Mouse (Mus musculus) Muller cell, postnatal 12 days (primary cell): Measurements from ENCODE around the gene Ap1s2.
A peak's percentile ranks its signal among the peaks of the same experiment; 100 is the strongest.

Experiments used
- DNase-seq: peaks from one replicate; pipeline ENCODE4 v3.0.0-alpha.2; 2015; ENCODE audit errors: inconsistent ontology term

Ap1s2 gene

GRCm38 (mm10) chrX:163908337-163909250 is at the start of gene Ap1s2:
Ap1s2 (plus strand) TSS chrX:163909017.
- DNase-seq, result peak; percentile 96

DNA sequence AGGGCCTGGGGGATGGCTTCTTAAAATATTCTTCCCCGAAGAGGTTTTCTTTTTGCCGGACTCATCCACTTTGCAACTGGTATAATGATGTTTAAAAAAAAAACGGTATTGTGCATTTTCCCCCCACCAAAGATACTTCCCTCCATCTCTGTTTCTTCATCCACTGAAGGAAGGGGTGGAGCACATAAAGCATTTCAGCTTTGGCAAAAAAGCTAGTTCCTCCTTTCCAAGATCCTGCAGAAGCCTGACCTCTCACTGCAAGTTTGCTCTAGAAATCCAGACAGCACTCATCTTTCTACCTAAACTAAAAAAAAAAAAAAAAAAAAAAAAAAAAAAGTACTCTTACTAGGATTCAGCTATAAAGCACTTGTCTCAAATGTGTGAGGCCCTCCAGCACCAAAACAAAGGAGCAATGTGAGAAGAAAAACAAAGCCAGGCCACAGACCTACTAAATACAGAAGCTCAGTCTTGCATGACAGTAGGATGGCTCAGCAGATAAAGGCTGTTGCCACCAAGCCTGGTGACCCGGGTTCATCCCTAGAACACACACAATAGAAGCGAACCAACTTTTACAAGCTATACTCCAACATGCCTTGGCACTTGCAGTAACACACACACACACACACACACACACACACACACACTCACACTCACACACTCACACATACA is 41.0 kb upstream of the Ap1s2 start:
- DNase-seq, result no peak

- DNase-seq, result no peak
Observed at GRCm38 (mm10) chrX:163868659-163869278, 40.0 kb upstream of the Ap1s2 start.

DNA sequence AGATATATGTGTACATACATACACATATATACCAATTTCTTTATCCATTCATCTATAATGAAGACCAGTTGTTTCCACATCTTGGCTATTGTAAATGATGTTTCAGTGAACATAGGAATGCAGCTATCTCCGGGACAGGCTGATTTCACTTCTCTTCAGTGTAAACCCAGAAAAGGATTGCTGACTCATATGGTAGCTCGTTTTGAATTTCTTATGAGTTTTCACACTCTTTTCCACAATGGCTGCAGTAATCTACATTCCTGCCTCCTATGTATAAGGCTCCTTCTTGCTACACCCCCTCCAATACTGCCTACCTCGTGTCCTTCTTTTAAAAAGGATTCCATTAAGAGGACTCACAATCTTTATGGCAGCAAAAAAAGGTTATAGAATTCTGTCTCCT is 32.9 kb upstream of the Ap1s2 start:
- DNase-seq, result no peak

DNA sequence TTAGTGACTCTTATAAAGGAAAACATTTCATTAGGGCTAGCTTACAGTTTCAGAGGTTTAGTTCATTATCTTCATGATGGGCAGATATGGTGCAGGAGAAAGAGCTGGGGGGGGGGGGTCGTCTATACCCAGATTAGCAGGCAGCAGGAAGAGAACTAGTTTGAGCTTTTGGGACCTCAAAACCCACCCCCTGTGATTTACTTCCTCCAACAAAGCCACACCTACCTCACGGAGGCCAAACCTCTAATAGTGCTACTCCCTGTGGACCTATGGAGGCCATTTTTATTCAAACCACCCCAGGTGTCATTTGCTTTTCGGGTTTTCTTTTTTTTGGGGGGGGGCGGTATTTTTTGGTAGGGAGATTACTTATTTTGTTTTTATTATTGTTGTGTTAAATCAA is 32.2 kb upstream of the Ap1s2 start:
- DNase-seq, result no peak

GRCm38 (mm10) chrX:163879039-163879438 is 29.8 kb upstream of the Ap1s2 start:
- no peak for DNase-seq

DNA sequence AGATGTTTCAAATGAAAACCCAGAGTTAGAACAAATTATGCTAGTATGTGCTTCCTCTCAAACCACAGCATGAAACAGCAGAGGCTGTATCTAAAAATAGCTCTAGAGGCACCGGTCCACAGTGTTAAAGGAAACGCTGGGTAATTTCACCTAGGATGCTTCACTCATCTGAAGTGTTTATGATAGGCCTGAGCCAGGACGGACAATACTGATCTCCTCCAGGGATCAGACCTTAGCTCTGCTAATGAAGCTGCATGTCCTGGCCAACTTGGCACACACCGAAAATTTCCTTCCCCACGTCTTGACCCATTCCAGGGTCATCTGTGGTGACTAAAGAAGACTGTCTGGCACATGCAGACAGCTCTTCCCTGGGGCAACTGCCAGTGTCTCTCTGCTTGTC is 29.4 kb upstream of the Ap1s2 start:
- peak; percentile 41 for DNase-seq

- peak; percentile 90 for DNase-seq
Observed at GRCm38 (mm10) chrX:163885539-163885981, 23.3 kb upstream of the Ap1s2 start.

GRCm38 (mm10) chrX:163897354-163897753 is 11.5 kb upstream of the Ap1s2 start:
- no peak for DNase-seq

DNA sequence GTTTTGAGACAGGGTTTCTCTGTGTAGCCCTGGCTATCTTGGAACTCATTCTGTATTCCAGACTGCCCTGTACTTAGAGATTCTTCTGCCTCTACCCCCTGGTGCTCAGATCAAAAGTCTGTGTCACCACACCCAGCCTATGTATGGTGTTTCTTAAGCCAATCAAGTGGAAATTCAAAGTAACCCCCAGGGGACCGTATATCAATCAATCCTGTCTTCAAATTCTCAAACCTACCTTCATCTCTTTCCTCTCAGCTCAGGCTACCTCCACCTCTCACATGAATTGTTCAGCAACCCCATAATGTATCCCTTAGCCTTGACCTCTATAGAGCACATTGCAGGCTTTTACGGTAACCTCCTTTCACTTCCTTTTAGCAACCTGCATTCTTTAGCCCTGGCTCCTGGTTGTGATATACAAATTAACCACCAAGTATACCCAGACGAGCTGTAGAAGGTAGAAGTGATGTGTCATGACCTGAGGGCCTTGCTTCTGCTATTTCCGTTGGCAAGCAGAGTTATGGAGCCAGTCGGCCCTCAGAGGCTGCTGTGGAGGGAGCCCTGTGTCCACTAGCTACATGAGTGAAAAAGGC is 9.3 kb upstream of the Ap1s2 start:
- DNase-seq, result no peak

- no peak for DNase-seq
Observed at GRCm38 (mm10) chrX:163906861-163907260, 2.0 kb upstream of the Ap1s2 start.

- DNase-seq, result no peak
Observed at GRCm38 (mm10) chrX:163908003-163908336, 847 bp upstream of the Ap1s2 start.

DNA sequence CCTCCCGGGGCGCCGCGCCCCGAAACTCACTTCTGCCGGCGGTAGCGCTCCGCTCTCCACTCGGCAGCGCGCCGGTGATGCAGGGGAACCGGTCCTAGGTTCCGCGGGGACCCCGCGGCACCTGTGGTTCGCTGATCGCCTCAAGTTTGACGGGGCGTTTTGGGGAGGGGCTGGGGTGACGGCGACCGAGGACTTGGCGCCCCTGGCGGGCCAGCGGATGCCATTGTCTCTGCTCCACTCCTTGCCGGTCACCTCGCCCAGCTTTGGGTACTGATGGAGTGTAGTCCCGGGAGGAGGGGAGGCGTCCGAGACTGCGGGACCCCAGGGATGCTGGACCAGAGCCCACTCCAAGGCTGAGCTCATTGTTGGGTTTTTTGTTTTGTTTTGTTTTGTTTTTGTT is 564 bp downstream of the Ap1s2 start:
- peak; percentile 54 for DNase-seq

DNA sequence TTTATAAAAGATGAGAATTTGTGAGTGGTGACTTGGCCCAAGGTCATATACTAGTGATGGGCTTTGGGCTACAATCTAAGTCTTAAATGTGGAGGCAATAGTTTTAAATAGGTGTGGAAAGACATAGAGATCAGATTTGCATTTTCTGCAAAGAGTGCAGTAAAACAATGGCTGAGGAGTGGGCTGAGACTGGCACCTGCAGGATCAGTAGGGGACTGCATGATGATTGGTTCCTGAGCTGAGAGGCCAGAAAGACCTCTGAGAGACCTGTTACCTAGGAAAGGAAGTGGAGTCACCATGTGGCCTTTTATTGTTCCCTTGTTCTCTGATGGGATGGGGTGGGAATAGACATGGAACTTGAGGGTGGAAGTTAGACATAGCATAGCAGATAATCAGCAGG is 4.0 kb downstream of the Ap1s2 start:
- no peak for DNase-seq

DNA sequence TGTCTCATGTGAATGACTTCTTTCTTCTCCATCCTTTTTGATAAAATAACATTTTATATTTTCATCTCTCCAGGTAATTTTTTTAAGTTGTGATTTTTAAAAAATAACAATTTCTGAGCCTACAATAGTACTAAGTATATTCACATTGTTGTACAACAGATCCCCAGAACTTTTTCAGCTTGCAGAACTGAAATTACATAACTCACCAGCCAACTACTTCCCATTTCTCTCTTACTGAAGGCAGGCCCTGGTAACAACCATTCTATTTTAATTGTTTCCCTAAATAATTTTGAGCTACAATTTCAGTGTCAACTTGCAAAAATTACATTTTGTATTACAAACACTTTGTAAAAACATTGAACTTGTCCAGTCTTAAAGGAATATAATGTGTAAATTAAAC is 20.7 kb downstream of the Ap1s2 start:
- no peak for DNase-seq

- no peak for DNase-seq
Observed at GRCm38 (mm10) chrX:163934731-163935130, 25.9 kb downstream of the Ap1s2 start.

DNA sequence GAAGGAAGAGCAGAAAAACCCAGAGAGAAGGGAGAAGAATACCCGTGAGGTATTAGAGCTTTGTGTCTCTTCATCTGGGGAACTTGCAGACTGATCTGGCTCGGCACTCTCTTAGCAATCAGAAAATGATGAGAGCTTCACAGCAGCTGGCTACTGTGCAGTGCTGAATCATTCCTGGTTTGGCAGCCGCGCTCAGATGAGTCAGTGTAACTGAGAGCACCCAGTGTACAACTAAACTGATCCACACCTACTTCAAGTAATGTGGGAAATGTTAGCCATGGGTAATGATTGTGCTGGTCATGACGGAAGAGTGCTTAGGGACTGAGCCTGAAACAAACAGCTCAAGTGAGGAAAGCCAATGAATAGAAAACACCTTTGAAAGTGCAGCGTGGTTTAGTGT is 29.8 kb downstream of the Ap1s2 start:
- peak; percentile 77 for DNase-seq

- DNase-seq, result peak; percentile 46
Observed at GRCm38 (mm10) chrX:163944381-163944780, 35.6 kb downstream of the Ap1s2 start.

DNA sequence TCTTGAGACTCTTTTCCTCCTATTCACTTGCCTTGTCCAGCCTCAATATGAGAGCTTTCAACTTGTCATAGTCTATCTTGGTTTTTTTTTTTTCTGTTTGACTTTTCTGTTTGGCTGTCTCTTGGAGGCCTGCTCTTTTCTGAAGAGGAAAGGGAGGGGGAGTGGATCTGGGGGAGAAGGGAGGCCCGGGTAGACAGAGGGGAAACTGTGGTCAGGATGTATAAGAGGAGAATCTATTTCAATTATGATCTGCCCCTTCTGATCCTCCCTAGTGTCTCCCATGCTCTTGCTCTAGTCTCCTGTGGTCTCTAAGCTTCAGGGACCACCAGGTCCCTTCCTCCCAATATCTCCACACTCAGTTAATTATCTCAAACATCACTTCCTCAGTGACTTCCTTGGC is 42.8 kb downstream of the Ap1s2 start:
- DNase-seq, result no peak

DNA sequence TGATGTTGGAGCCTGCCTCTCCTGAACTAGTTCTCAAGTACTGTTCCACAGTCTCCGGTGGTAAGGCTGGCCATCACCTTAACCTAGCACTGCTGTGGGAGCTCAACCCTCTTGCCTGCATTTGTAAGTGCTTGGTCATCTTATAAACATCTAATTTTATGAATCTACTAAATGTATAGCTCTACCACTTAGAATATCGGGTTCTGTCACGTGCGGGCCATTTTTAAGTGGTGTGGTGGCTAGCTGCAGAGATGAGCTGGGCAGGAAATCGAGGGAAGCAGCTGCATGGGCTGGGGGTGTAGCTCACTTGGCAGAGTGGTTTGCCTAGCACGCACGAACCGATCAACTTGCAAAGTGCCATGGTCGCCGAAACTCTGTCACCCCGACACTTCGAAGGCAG is 48.6 kb downstream of the Ap1s2 start:
- no peak for DNase-seq

- DNase-seq, result peak; percentile 83
Observed at GRCm38 (mm10) chrX:163957803-163958466, 49.1 kb downstream of the Ap1s2 start.

DNA sequence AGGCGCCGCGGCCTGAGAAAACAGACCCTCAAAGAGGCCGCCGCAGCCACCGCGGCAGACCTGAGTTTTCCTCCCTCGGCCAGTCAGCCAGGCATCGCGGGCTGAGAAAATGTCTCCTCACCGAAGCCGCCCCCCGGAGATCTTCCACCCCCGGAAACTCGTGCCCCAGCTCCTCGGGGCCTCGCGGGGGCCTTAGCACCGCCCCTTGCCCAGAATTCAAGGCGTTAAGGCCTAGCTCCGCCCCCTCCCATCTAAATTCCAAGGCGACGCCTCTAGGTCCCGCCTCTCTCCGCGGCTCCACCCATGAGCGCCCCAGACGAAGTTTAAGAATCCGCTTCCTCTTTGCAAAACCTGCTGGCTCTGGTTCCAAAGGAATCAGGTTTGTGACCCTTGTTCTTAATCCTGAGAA is 49.7 kb downstream of the Ap1s2 start, which contains the start of gene Zrsr2:
Gene Zrsr2 (minus strand): TSS at position 195 of the 409 bp plus-strand sequence.
- peak; percentile 92 for DNase-seq
